Mouse (Mus musculus): ENCODE measurements around the gene Paqr4.

The Paqr4 gene

DNA sequence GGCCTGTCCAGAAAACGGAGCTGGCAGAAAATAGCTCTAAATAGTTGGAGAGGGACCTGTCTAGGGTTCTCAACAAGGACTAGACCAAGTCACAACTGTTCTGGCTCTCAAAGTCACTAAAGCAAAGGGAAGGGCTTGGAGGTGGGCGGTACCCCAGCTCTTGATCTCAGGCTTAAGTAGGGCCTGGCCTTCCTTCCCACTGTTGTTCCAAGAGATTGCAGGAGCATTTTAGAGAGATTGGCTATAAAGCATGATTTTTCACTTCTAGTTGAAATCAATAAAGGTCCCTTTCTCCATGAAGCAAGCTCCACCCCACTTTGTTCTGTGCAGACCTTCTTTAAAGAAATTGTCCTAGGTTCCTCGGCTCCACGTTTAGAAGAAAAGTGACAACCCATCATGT is 15.2 kb downstream of the Paqr4 start:
- no peak for DNase-seq

DNA sequence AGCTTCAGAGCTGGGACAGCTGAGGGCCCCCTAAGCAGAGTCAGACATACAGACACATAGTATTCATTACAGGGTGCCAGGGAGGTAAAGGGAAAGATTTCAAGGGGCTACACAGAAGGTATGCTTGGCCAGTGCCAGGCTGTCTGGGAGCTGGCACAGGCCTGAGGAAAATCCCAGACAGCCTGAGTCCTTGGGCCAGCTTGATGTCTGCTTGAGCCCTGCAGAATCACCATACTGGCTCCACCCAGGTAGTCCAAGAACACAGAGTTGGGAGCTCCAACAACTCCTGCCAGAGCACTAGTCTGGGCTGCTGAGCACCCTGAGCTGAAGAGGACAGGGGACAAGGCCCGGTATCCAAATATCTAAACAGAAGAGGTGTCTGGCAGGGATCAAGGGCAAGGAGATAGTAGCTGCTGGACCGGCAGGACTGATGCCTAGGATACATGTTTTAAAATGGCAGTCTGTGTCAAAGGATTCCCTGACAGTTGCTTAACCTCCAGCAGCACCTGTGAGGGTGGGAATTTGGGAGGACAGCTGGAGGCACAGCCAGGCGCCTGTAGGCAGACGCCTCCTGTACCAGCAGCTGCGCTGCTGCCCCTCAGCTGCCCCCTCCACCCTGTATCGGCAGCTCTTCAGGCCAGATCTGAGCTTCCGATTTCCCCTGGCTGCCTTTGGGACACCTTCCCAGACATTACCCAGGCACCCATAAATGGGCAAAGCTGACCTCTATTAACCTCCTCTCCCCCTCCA is 18.1 kb downstream of the Paqr4 start, which contains the start of gene 1520401A03Rik:
Gene 1520401A03Rik, minus strand, starts transcription at position 408 of the 750 bp plus-strand sequence.
- DNase-seq = no peak

DNA sequence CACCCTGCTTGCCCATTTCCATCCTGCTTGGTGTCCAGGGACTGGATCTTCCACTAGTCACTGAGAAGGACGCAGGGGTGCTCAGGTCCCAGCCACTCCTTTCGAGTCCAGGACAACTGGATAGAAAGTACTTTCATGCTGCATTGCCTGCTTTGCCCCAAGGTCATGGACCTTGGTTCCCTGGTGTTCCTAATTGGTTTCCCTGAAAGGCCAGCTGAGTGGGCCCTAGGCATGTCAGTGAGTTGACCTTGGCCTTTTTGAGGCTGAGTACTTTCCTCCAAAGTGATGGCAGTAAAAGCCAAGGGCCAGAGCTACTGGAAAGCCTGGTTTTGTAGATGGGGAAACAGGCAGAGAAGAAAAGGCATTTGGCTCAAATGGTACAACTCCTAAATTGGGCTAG is 18.8 kb downstream of the Paqr4 start:
- no peak for DNase-seq

DNA sequence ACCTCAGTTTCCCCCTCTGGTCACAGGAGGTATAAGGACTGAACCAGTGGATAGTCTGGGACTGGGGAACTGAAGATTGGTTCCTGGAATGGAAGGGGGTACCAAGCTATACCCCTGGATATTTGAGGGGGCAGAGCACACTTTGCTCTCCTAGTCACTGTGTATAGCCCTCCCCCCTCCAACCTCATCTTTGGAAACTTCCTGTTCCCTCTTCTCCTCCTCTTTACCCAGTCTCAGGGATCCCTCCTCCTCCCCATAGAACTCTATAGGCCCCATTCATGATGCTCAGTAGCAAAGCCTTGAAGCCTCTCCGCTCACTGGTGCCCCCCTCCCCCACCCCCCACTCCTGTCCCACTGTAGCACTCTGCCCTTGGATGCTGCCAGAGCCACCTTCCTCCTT is 21.2 kb downstream of the Paqr4 start:
- DNase-seq = no peak

DNA sequence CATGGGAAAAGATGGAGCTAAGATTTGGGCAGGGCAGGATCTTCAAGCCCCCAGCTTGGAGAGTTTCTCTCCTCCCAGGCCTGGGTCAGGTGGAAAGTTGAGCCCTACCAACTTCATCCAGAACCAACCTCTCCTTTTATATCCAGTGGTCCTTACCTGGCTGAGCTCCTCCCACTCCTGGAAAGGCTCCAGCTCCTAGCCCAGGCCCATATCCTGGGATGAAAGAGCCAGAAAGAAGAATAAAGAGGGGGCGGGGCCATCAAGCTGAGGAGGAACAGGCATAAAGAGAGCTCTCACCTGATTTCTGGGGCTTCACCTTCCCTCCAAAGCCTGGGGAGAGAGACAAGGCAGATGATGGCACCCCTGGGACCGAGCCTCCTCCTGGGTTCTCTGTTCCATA is 23.7 kb downstream of the Paqr4 start:
- DNase-seq = no peak

DNA sequence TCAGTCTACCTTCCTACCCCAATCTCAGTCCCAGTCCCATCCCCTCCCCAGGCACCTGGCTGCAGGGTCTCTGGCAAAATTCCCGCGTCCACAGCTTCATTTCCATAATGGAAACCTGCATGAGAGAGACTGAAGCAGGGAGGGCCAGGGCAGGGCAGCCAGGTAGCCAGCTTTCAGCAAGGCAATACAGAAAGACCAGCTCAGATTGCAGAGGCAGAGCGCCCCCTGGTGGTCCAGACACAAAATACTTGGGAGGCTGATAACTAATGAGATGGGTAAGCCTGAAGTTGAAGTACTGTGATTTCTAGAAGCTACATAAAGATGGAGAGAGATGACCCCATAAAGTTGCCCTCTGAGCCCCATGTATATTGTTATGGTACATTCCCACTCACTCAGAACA is 34.5 kb downstream of the Paqr4 start:
- peak; percentile 79 for DNase-seq

DNA sequence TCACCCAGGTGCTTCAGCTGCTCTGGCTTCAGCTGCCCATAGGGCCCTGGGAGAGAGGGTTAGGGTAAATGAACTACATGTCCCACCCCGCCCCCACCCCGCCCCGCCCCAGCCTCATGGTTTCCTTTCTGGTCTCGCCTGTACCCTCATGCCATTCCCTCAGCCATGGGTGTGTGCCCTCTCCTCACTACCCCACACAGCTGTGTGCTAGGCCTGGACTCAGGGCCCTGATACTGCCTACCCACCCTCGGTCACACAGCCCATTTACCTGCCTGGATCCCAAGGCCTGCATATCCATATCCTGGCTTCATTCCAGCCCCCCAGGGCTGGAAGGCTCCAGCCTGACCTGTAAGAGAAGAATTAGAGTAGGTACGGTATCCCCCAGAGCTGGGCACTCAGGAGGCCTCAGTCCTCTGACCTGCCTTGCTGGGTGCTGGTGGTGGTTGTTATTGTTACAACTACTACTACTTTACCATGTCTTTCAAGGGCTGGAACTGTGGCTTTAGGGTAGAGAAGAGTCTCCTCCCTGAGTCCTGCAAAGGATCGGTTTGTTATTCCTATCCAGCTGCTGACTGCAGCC is 35.1 kb downstream of the Paqr4 start:
- no peak for DNase-seq

DNA sequence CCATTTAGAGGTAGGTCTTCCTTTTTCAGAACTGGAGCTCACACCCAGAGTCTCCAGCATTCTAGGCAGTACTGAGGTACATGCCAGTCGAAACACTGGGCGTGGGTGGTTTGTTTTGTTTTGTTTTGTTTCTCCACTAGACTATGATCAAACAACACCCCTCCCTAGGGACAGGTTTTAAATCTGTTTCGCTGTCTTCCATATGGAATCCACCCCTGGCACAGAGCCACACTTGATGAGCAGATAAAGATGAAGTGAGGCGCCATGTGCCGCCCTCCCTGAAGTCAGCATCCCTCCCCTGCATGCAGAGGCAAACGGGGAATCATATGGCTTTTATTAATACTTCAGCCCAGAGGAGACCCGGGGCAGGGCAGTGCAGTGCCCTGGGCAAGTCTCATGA is 35.9 kb downstream of the Paqr4 start:
- DNase-seq = no peak

DNA sequence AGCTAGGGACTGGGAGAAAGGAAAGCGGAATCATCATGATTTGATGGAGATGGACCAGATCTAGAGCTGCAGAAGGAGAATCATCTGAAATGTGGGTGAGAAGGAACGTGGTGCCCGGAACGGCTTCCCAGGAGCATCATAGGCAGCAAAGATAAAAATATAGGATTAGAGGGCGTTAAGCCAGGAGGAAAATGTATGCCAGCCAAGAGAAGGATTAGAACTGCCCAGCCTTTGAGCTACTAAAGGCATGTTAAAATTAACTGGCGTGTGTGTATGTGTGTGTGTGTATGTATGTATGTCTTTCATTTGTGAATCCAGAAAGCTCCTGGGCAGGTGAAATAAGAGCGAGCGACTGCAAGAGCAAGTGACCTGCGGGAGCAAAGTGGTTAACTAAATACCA is 37.4 kb downstream of the Paqr4 start:
- DNase-seq = no peak

DNA sequence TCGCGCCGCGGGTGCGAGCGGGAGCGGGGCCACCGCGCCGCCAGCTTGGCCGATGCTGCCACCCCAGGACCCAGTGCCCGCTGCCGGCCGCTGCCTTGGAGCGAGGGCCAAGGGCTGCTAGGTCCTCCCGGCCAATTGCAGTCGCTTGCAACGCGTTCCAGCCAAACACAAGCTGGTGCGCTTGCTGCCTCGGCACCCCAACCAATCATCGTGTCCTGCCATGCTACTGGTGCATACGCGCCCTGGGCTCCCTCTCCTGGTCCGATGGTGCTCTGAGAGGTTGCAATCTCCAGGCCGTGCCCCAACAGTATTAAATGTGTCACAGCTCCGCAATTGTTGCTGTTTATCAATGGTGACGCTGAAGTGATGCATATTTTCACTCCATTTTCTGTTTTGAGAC is 40.6 kb downstream of the Paqr4 start:
- peak; percentile 92 for DNase-seq

DNA sequence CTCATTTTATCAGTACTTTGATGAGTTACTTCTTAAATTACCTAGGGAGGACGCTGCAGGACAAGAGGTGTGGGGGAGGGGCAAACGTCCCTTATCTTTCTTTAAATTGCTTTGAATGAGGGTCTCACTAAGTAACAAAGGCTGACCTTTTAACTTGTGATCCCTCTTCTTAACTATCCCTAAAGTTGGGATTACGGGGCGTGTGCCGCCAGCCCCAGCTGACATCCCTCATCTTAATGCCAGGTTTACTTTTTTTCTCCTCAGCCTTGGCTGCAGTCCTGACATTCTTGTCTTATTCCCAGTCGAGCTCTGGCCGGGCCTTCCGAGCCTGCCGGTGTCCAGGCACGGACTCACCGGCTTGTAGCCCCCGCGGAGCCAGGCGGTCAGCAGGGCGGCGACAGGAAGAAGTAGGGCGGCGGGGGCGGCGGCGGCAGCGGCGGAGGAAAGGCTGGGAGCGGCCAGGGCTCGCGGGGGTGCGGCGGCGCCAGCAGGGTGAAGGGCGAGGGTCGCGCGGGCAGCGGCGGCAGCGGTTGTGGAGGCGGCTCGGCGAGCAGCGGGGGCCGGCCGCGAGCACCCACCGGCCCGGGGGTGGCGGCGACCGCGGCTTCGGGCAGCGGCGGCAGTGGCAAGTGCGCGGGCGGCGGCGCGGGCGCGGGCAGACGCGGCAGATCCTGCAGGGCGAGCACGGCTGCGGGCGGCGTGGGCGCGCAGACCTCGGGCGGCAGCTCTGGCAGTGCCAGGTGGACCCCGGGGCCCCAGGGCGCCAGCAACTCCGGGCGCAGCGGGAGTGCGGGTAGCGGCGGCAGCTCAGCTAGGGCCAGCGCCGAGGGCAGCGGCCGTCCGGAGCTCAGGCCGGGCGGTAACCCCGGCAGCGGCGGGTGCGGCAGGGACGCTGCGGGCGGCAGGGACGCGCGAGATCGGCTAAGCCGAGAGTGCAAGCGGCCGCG is 41.3 kb downstream of the Paqr4 start:
- DNase-seq = peak; percentile 51

DNA sequence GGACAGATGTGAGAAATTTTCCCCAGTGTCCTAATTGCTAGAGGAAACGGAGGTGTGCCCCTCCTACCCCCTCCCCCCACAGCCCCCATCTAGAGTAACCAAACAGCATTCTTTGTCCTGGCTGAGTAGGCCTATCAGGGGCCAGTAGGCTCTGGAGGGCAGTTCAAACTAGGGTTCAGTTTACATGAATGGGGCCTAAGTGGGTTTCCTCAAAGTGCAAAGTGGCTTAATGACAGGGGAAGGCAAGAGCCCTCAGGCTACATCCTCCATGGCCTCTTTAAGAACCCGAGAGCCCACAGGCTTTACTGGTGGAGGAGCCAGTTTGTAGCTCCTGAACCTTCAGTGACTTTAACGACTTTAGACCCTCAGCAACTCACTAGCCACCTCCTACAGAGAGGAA is 44.9 kb downstream of the Paqr4 start:
- no peak for DNase-seq

DNA sequence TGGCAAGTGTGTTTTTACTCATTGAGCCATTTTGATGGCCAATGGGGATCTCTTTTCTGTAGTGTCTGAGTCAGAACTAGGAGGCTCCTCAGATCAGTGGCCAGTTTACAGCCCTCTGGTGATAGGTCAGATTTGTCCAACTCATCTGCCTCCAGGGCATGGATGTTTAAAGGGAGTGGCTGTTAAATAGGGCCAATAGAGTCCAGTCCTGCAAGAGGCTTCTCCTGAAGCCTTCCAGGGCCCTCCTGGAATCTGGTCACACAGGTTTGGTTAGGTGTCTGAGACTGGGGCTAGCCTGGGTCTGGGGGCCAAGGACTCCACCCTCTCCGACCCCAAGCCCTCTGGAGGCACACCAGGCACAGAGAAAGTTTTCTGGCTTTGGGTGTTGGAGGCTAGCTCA is 46.2 kb downstream of the Paqr4 start:
- no peak for DNase-seq
